ENCODE assay signal across 24 mouse cellular contexts in the genomic region with DNA sequence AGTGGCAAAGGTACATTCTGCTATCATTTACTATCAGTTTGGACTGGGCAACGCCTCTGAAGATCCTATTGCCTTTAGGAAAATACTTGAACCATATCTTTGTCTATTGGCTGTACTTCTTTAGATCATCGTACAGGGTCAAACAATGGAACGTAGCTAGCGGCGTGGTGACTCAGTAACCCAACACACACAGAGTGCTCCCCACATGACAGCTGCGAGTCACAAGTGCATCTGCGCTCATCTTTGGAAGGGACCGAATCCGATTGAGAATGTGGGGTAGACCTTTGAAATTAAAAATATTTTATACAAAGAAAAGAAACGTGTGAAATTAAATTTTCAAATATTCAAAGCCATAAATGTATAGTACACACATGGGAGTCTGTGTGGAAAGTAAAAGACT. TPM values are rescaled to one million over a fixed set of nuclear protein-coding genes. Genes with fewer than 3 reads are reported as not detected.
DNase-seq lines count a peak whose midpoint lies in the region; ATAC-seq and TF ChIP-seq lines count a peak whose summit lies in the region.
"Had no signal": no experiment of that assay in that cellular context is flagged by ENCODE, and none has a peak within 500 bp of the region (broad histone marks: within the 10 kb centered on the region; RNA-seq: fewer than 3 reads in every experiment).

No protein-coding gene starts in this region.

- H3K4me3 ChIP-seq in C2C12 (ENCODE audit: insufficient read depth, poor library complexity, severe bottlenecking), result no peak overlapping the region
- H3K4me3 ChIP-seq in myocyte, result no peak overlapping the region
- H3K4me3 ChIP-seq: embryonic facial prominence, embryonic 10.5 days; embryonic facial prominence, embryonic 12.5 days; forebrain, embryonic 12.5 days; forebrain, embryonic 15.5 days had no signal

- no peak overlapping the region for H3ac ChIP-seq in C2C12 (ENCODE audit: control insufficient read depth, insufficient read length, low read depth)
- H3ac ChIP-seq in myocyte (ENCODE audit: control insufficient read depth, insufficient read length), result no peak overlapping the region

- H3K79me3 ChIP-seq in C2C12 (ENCODE audit: low read depth), result no peaks in the 10 kb centered on the region

- no peaks in the 10 kb centered on the region for H3K36me3 ChIP-seq in C2C12 (ENCODE audit: control insufficient read depth, insufficient read depth)
- no peaks in the 10 kb centered on the region for H3K36me3 ChIP-seq in myocyte (ENCODE audit: control insufficient read depth, insufficient read depth)
- H3K36me3 ChIP-seq: embryonic facial prominence, embryonic 10.5 days; embryonic facial prominence, embryonic 12.5 days; forebrain, embryonic 12.5 days; forebrain, embryonic 15.5 days; G1E had no signal

- H3K79me2 ChIP-seq in C2C12 (ENCODE audit: control insufficient read depth, insufficient read depth) (no peaks in the 10 kb centered on the region), myocyte (ENCODE audit: control insufficient read depth, insufficient read depth) (no peaks in the 10 kb centered on the region)

- ATAC-seq in inflammation-experienced regulatory T-cells, adult 6 months, result no peak
- ATAC-seq: activated CD4-positive, CD25-positive, alpha-beta regulatory T cell, adult 4 months; CD4-positive, CD25-positive, alpha-beta regulatory T cell, adult 4 months; forebrain, embryonic 15.5 days; forebrain, postnatal 0 days; Patski had no signal

- peak overlapping the region; percentile 43 for H3K4me2 ChIP-seq in myocyte (ENCODE audit: low read depth)
- H3K4me2 ChIP-seq: embryonic facial prominence, embryonic 12.5 days; forebrain, embryonic 12.5 days; forebrain, embryonic 15.5 days had no signal

- DNase-seq in heart, adult 11 months, result peak; percentile 48
- no peak for DNase-seq in heart, adult 8-10 months (ENCODE audit: low spot score)
- DNase-seq: adrenal gland, adult 8-10 months; adrenal gland, postnatal 14 days; adrenal gland, postnatal 36 days; cerebellum, adult 11-12 months; cerebellum, adult 2 months; cerebellum, adult 9-10 months; cerebellum, postnatal 10 days; cerebellum, postnatal 25 days; forebrain, postnatal 0 days had no signal

- TF ChIP-seq POLR2A in myocyte (IDR thresholded peaks at IDR 0.05; ENCODE audit: insufficient read length, low read depth), result no peak

- peaks cover 9% of the 10 kb centered on the region for H3K27me3 ChIP-seq in C2C12 (ENCODE audit: control insufficient read depth, insufficient read depth, insufficient read length)
- H3K27me3 ChIP-seq in myocyte (ENCODE audit: control insufficient read depth, insufficient read depth, insufficient read length), result peaks cover 6% of the 10 kb centered on the region
- H3K27me3 ChIP-seq: CH12.LX; embryonic facial prominence, embryonic 12.5 days; forebrain, embryonic 15.5 days had no signal

- no peak for TF ChIP-seq CTCF in C2C12 (IDR thresholded peaks at IDR 0.05; ENCODE audit: control insufficient read depth, insufficient read depth, insufficient read length)

TF ChIP-seq in C2C12, 6 proteins besides CTCF, POLR2A, EP300 and RAD21:
- no peak for TF ChIP-seq MYOG (IDR thresholded peaks at IDR 0.05; ENCODE audit: control insufficient read depth, extremely low read depth, insufficient read length)
- TF ChIP-seq MAX (IDR thresholded peaks at IDR 0.05), result no peak
- no peak for TF ChIP-seq CEBPB (IDR thresholded peaks at IDR 0.05; ENCODE audit: low read depth)
- TF ChIP-seq USF1 (IDR thresholded peaks at IDR 0.05; ENCODE audit: low read depth), result peak; percentile 11
- no peak for TF ChIP-seq FOSL1 (IDR thresholded peaks at IDR 0.05; ENCODE audit: insufficient read depth, low read length, poor library complexity, severe bottlenecking)
- TF ChIP-seq MYOD1 (IDR thresholded peaks at IDR 0.05; ENCODE audit: control insufficient read depth, insufficient read length, low read depth), result peak; percentile 89

TF ChIP-seq in myocyte, 11 proteins besides CTCF, POLR2A, EP300 and RAD21:
- TF ChIP-seq USF1 (IDR thresholded peaks at IDR 0.05; ENCODE audit: low read depth) (no peak), TCF3 (IDR thresholded peaks at IDR 0.05; ENCODE audit: insufficient read length, low read depth) (peak; percentile 72), MYOG (IDR thresholded peaks at IDR 0.05; ENCODE audit: control insufficient read depth in 1 of 3, insufficient read depth in 1 of 3, insufficient read length in 2 of 3, low read depth in 2 of 3) (peak; percentile 44 to 92 (median 90)), SRF (IDR thresholded peaks at IDR 0.05; ENCODE audit: control insufficient read depth, insufficient read length, low read depth) (no peak), MYOD1 (IDR thresholded peaks at IDR 0.05; ENCODE audit: control insufficient read depth in 1 of 3, insufficient read length in 2 of 3, low read depth in 2 of 3) (peak in 2 of 3 experiments; percentile 91 to 96), CEBPB (IDR thresholded peaks at IDR 0.05; ENCODE audit: insufficient read depth, poor library complexity, severe bottlenecking) (no peak), TCF12 (IDR thresholded peaks at IDR 0.05; ENCODE audit: insufficient read depth, poor library complexity, severe bottlenecking) (peak; percentile 9)

RNA-seq across cellular contexts. Expression of gene Tbx19, which starts 1.7 kb away (rescaled TPM):
- total RNA-seq in heart, adult 8-10 months (2022), result not detected
- polyA plus RNA-seq in C2C12 (2012; fragmentation: generic; extraction: Trizol) (not detected), myocyte (2012; fragmentation: generic; extraction: Trizol) (not detected)
- polyA plus RNA-seq in inflammation-experienced regulatory T-cells, adult 6 months (2017; shearing (Covaris generic)), result not detected
- total RNA-seq: adrenal gland, adult 18-20 months; adrenal gland, adult 8-10 months; adrenal gland, postnatal 14 days; forebrain, postnatal 0 days; G1E had no signal
- polyA plus RNA-seq: activated CD4-positive, CD25-positive, alpha-beta regulatory T cell, adult 4 months; CD4-positive, CD25-positive, alpha-beta regulatory T cell, adult 4 months; cerebellum, adult 2 months; embryonic facial prominence, embryonic 10.5 days; embryonic facial prominence, embryonic 12.5 days; forebrain, embryonic 12.5 days; forebrain, postnatal 0 days; G1E; Patski had no signal

RNA-seq across cellular contexts. Expression of gene Sft2d2, which starts 35.4 kb away (rescaled TPM):
- 10 to 100 TPM; 14.2 to 18.1 (median 15.5) TPM for total RNA-seq in heart, adult 8-10 months (2022)
- polyA plus RNA-seq in C2C12 (2012; fragmentation: generic; extraction: Trizol) (6.9 TPM), myocyte (2012; fragmentation: generic; extraction: Trizol) (19.4 TPM)
- 10 to 100 TPM; 25.7 to 30.3 (median 27.4) TPM for polyA plus RNA-seq in inflammation-experienced regulatory T-cells, adult 6 months (2017; shearing (Covaris generic))
